Mouse (Mus musculus) kidney, adult 8-10 months (tissue): ENCODE measurements around the gene Slfn3.
A peak's percentile ranks its signal among the peaks of the same experiment; 100 is the strongest.
"Not testable (repeated sequence)": the region's sequence is repeated elsewhere in the genome, so short reads cannot be mapped to it uniquely, and the experiment has no call there.

Source experiments
- DNase-seq, 2 experiments: peaks; one replicate each; pipeline ENCODE4 v3.0.0; 2022

The Slfn3 gene

DNA sequence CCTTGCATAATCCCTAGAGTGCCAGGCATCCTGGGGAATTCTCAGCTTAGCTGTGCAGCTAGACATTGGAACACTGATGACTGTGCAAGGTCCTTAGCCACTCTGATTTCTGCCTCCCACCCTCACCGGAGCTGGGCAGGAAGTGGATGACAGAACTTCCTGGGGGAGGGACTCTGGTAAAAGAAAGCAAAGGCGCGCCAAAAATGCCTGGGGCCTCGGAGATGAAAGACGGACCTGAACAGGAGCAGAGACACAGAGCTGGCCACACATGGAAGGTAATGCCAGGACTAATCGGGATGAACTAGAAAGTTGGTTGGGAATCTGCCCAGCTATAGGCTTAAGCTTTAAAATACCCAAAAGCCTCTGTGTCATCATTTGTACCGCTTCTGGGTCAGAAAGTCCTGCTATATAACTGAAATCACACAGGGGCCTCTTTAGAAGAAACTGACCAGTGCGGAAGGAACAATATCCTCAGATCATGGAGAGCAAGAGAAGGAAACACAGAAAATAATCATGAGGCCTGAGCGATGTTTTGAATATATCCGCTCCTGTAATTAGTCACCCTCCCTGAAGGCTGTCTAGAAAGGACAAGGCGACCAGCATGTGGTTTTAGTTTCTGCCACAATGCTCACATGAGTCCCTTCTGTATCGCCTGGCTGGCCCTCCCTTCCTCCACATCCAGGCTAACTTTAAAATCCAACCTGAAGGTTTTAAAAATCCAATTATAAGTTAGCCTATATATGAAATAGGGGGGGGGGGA lies at the start of gene Slfn3:
Slfn3 (plus strand) TSS at position 197 of the 760 bp plus-strand sequence.
- peak; percentile 22 to 44 for DNase-seq

DNA sequence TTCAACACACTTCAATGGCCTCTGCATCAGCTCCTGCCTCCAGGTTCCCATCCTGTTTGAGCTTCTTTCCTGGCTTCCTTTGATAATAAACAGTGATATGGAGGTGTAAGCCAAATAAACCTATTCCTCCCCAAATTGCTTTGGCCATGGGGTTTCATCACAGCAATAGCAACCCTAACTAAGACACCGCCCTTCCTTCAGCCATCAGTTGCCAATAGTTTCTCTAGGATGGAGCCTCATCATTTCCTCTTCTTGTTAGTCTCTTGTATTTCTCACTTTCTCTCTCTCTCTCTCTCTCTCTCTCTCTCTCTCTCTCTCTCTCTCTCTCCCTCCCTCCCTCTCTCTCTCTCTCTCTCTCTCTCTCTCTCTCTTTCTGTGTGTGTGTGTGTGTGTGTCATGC lies 42.2 kb upstream of the Slfn3 start:
- not testable (repeated sequence) for DNase-seq

DNA sequence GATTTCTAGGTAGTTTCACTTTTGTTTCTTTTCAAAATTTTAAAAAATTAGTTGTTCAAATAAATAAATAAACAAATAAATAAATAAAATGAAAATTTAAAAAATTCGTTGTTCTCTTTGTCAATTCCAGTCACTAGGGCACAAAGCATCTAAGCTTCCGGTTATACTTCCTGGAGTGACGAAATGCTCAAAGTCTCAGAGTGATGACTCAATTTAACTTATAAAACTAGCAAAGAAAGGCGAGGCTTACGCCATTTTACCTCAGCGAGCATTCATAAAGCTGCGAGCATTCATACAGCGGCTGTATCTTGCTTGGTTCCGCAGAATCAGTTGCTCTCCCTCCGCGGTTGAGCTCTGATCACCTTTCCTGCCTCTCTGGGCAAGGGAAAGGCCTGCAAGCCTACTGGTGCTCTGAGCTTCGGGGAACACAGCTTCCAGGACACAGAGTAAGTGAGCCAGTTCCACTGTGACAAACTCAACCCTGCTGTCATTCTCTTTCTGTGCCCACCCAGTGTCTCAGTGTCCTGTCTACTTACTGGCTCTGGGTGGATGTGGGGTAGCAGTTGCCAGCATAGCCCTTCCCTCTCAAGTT lies 16.1 kb upstream of the Slfn3 start, which contains the start of gene Slfn4:
Slfn4 (plus strand) TSS at position 239 of the 592 bp plus-strand sequence.
- no peak for DNase-seq

DNA sequence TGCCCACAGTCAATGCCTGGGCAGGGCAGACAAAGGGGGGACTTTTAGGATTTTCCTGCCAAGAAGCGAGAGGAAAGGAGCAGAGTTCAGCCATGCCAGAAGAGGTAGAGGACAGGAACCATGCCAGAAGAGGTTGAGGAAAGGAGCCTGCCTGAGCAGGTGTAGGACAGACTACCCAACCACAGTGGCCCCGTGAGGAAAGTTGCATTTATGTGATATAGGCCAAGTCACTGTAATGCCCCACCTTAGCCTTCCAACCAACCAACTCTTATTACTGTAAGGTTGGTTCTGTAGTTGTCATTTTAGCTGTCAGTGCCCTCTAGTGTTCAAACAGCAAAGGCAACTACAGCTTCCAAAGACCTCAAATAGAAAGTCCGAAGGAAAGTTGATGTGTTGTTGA lies 871 bp downstream of the Slfn3 start:
- peak; percentile 3 to 4 for DNase-seq

DNA sequence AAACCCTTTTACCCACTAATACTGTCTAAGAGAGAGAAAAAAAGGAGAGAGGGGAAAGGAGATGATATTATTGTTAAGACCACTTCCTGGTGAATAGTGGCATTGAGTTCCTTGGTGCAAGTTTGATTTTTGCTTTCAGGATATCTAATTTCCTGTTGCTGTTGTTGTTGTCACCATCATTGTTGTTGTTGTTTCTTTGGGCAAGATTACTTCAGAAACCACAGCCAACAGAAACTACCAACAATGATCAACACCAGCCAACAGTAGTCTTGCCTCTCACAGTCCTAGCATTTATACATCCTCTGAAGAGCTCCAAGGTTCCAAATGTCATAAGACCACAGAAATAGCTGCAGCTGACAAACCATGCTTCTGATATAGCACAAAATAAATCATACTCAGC lies 13.9 kb downstream of the Slfn3 start:
- DNase-seq = no peak

DNA sequence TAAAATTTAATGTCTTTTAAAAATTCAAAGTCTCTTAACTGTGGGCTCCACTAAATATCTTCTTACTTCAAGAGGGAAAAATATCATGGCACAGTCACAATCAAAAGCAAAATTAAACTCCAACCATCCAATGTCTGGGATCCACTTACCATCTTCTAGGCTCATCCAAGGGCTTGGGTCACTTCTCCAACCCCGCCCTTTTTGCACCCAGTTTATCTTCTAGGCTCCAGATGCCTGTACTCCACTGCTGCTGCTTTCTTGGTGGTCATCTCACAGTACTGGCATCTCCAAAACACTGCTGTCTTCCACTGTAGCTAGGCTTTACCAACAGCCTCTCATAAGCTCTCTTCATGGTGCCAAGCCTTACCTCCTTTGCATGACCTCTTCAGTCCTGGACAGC lies 25.0 kb downstream of the Slfn3 start:
- DNase-seq = no peak

DNA sequence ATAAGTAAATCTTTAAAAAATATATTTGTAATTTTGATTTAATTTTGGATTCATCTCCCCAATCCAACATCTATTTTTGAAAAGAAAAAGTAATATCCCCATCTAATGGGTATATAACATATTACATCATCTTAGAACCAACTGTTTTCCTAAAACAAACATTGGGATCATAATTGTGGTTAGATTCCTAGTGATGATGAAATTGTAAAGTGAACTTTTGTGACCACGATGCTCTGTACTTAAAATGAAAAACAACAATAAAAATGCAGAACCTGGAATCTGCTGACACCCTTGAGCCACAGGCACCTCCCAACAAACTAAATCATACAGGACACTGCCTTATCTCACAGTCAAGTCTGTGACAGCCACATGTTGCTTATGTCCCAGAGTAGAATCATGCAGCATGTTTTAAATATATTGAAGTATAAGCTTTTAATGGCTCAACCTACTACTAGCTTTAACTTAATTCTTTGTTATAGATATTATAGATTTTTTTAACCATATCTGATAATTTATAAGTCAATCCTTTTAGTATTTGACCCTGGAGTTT lies 30.3 kb downstream of the Slfn3 start:
- DNase-seq = no peak

- peak in 1 of 2 experiments; percentile 3 for DNase-seq
Observed at GRCm38 (mm10) chr11:83223367-83223766, 32.2 kb downstream of the Slfn3 start.

DNA sequence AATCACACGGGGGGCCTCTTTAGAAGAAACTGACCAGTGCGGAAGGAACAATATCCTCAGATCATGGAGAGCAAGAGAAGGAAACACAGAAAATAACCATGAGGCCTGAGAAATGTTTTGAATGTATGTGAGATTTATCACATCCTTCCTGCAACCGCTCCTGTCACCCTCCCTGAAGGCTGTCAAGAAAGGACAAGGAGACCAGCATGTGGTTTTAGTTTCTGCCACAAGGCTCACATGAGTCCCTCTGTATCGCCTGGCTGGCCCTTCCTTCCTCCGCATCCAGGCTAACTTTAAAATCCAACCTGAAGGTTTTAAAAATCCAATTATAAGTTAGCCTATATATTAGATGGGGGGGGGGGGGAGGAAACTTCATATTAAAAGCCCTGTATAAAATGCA lies 32.7 kb downstream of the Slfn3 start:
- not testable (repeated sequence) for DNase-seq

GRCm38 (mm10) chr11:83224217-83224616 lies 33.1 kb downstream of the Slfn3 start:
- DNase-seq = no peak

GRCm38 (mm10) chr11:83224750-83225149 lies 33.6 kb downstream of the Slfn3 start:
- no peak for DNase-seq

DNA sequence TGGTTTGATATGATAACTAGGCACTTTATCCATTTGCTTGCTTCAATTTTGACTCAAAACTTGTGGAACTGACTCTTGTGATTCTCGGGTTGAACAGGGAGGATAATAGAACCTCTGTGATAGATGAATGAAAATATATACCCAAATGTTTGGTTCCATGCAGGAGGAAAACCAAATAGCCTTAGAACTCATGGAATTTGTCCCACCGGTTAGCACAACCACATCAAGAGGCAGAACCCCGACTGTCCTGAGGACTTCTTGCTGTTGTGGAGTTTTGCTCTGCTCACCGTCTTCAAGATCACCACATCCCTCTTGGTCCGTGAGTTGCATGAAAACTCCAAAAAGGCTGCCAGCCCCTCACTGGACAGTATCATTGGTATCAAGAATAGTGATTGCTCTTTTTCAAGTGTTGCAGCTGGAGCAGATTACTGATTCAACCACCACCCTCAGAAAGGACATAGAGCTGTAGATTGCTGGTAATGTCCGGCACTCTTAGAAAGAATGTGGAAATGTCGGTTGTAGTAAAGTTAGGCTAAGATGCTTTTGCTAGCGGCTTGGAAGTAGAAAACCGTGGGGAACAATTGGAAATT lies 34.3 kb downstream of the Slfn3 start:
- DNase-seq = no peak

DNA sequence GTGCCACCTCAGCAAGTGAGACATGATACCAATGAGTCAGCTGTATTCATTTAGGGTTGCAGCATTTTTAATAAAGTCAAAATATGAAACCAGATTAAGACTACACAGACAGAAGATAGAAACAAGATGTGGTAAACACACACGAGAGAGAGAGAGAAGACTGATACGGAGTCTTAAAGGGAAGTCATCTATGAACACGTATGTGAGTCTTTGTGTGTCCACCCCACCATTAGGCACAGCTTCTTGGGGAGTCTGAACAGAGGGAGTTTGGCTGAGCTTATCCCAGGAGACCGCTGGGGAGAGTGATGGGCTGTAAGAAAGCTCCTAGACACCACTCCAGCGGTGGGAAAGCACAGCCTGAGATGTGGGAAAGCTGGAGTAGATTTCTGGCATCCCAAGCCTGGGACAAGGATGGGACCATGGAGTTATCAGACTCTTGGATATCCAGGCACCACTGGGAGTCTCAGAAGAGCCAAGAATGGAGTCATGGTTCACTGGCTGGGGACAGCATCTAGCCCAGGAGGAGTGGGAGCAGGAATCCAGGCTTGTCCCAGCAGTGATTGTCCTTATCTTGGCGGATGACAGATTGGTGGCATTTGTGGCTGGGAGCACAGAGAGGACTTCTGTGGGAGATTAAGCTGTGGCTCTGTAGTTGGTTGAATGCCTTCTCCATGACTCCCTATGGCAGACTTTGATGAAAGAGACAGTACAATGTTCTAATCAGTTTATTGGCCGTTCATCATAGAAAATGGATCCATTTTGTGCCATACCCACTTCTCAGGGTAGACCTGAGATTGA lies 37.0 kb downstream of the Slfn3 start:
- no peak for DNase-seq

- peak in 1 of 2 experiments; percentile 4 for DNase-seq
Observed at GRCm38 (mm10) chr11:83230966-83231365, 39.8 kb downstream of the Slfn3 start.

DNA sequence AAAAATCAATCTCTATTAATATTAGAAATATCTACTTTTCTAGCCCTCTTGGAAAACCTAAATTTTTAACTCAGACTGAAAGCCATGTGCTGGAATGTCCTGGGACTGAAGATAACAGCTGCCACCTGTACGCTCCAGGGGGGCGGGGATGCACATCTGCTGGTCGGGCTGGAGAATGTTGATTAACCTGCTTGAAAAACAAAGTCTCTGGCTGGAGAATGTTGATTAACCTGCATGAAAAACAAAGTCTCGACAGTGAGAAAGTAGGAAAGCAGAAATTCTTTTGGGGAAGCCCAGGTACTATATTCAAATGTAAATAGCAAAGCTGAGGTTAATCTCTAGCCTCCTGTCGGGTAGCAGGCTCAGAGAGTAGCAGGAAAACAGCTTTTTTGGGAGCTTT lies 42.5 kb downstream of the Slfn3 start:
- not testable (repeated sequence) for DNase-seq

- not testable (repeated sequence) for DNase-seq
Observed at GRCm38 (mm10) chr11:83237390-83237789, 46.3 kb downstream of the Slfn3 start.

DNA sequence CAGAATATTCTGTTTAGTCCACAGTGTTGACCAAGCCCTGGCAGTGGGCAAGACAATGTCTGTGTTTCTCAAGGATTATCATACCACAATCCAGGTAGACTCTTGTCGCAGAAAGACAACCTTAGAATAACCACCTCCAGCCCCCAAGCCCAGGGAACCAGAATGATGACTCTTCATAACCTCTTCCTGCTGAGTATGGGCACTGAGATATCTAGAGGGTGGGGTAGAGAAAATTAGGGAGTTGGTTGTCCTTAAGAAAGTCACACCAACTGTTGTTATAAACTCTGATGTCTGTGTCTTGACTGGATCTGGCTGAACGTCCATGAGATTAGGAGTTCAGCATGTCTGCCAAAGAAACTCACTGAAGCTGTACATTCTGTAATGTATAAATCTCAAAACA lies 47.3 kb downstream of the Slfn3 start:
- no peak for DNase-seq

GRCm38 (mm10) chr11:83239811-83240210 lies 48.7 kb downstream of the Slfn3 start:
- DNase-seq = no peak

DNA sequence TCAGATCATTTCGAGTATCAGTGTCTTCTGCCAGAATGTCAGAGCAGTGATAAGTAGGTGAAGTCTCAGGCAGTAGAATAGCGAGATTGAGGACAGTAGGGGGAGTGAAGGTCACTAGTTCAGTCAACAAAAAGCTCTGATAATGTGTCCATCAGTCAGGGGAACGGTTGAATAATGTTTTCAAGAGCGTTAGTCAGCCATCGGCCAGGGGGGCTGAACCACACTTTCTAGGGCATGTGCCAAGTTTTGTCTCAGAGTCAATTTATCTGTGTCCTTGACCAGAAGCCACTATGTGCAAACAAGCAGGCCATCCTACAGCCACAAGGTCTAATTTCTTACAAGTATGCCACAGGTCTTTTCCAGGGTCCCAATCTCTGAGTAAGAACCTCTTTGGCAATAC lies 66.1 kb downstream of the Slfn3 start:
- not testable (repeated sequence) for DNase-seq

GRCm38 (mm10) chr11:83262673-83263072 lies 71.5 kb downstream of the Slfn3 start:
- no peak for DNase-seq

DNA sequence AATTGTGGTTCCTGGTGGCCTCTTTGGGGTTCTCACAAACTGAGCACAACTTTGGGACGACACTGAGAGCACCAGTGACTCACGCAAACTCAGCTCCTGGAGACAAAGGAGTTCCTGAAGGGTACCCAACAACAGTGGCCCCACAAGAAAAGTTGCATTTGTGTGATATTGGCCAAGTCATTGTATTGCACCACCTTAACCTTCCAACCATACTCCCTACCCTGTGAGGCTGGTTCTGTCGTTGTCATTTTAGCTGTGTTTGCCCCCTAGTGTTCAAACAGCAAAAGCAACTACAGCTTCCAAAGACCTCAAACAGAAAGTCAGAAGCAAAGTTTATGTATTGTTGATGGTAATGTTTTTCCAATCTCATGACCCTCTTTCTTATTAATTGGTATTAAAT lies 72.0 kb downstream of the Slfn3 start:
- no peak for DNase-seq
